Mouse (Mus musculus) forebrain, embryonic 10.5 days (tissue): Measurements from ENCODE around the gene 1600002K03Rik. TPM values are rescaled to one million over a fixed set of nuclear protein-coding genes. Genes with fewer than 3 reads are reported as not detected.
"Not testable (repeated sequence)": the region's sequence is repeated elsewhere in the genome, so short reads cannot be mapped to it uniquely, and the experiment has no call there.

ENCODE experiments used
- DNase-seq: peaks from one replicate; pipeline ENCODE4 v3.0.0-alpha.2; 2017; ENCODE audit warnings: low spot score; ENCODE audit errors: extremely low spot score
- H3K27ac ChIP-seq: fragments of 300-500 bp; sonication (generic); 2 replicates; pipeline ENCODE4 v1.5.1; 2016; ENCODE audit warnings: mild to moderate bottlenecking
- H3K27me3 ChIP-seq: fragments of 300-500 bp; sonication (generic); 2 replicates; pipeline ENCODE4 v1.6.1; 2016; ENCODE audit warnings: mild to moderate bottlenecking; ENCODE audit not compliant: poor library complexity, severe bottlenecking
- H3K36me3 ChIP-seq: fragments of 300-500 bp; sonication (generic); replicated peaks from 2 replicates; pipeline ENCODE4 v1.6.1; 2016; ENCODE audit warnings: mild to moderate bottlenecking, moderate library complexity
- H3K4me1 ChIP-seq: fragments of 300-500 bp; sonication (generic); 2 replicates; pipeline ENCODE4 v1.6.1; 2016
- H3K4me3 ChIP-seq: fragments of 300-500 bp; sonication (generic); 2 replicates; pipeline ENCODE4 v1.5.1; 2016; ENCODE audit warnings: mild to moderate bottlenecking, moderate library complexity
- H3K9me3 ChIP-seq: fragments of 300-500 bp; sonication (generic); 2 replicates; pipeline ENCODE4 v1.6.1; 2016; ENCODE audit warnings: mild to moderate bottlenecking, moderate library complexity
- WGBS: fragments of 180-500 bp; shearing (Covaris S2); methylation state at CpG from one replicate; pipeline ENCODE4 v1.1.7; 2016; 5-methylcytosine and 5-hydroxymethylcytosine counted together
- polyA plus RNA-seq: library from polyadenylated mRNA; unstranded; fragments of >200 nt; fragmentation: Nextera tagmentation; extraction: Ambion mirVana; gene quantifications from 2 replicates; pipeline ENCODE4 v1.2.1, GENCODE M21; 2016

1600002K03Rik gene
- polyA plus RNA-seq, 1 experiment from 2014 or later: 10.7 TPM

- WGBS: 67% methylated on average over 6 of the region's 6 CpGs
- H3K9me3 ChIP-seq: no peaks in the 10 kb centered on the region
- DNase-seq: no peak
- peak overlapping the region; percentile 86 for H3K27ac ChIP-seq
- H3K27me3 ChIP-seq: peaks cover 88% of the 10 kb centered on the region
- H3K4me1 ChIP-seq: peaks cover 78% of the 10 kb centered on the region
- H3K4me3 ChIP-seq: peak overlapping the region; percentile 24; the same call in 1 of the 2 replicates
- peaks cover 3% of the 10 kb centered on the region for H3K36me3 ChIP-seq
Measured at GRCm38 (mm10) chr10:80193976-80194375, 21.2 kb downstream of the 1600002K03Rik start.

DNA sequence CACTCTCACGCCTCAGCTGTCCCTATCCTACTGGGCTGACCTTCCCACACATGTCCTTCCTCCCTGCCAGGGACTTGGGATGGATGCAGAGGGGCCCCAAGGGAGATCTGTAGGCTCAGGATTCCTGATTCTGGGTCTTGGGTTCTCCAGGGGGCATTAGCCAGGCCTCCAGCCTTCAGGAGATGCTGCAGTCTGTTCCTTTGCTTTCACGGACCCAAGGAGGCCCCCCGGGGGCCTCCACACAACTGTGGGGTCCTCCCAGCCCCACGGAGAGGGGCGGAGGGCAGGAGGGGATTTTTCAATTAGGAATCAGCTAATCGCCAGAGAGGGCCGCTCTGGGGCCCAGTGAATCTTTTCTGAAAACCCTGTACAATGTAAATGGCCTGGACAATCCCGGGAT, 21.7 kb downstream of the 1600002K03Rik start:
- Histone ChIP-seq H3K4me1 (peaks cover 75% of the 10 kb centered on the region), H3K27ac (peak overlapping the region; percentile 86), H3K27me3 (peaks cover 83% of the 10 kb centered on the region), H3K4me3 (peak overlapping the region; percentile 24; the same call in 1 of the 2 replicates), H3K36me3 (no peaks in the 10 kb centered on the region), H3K9me3 (no peaks in the 10 kb centered on the region)
- WGBS: 22% methylated on average over 8 of the region's 8 CpGs
- DNase-seq: no peak

DNA sequence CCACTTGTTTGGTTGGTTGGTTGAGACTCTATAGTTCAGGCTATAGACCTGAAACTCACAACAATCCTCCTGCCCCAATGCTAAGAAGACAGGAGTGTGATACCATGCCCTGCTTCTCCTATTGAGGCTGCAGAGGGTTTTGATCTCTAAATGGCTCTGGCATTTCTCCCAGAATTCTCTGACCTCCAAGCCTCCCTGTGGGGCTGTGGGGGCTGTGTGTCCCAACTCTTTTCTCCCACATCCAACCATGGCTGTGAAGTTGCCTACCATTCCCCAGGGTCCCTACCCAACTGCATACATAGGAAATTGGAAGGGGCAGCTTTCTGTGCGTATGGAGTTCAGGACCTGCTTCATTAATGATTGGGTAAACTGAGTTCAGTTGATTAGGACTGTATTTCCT, 23.4 kb downstream of the 1600002K03Rik start:
- Histone ChIP-seq H3K4me1 (peaks cover 63% of the 10 kb centered on the region), H3K9me3 (no peaks in the 10 kb centered on the region), H3K27me3 (peaks cover 66% of the 10 kb centered on the region), H3K36me3 (no peaks in the 10 kb centered on the region), H3K4me3 (peak overlapping the region; percentile 19; the same call in 1 of the 2 replicates), H3K27ac (peak overlapping the region; percentile 69; the same call in 1 of the 2 replicates)
- WGBS: 95% methylated on average over 1 of the region's 1 CpGs
- no peak for DNase-seq

DNA sequence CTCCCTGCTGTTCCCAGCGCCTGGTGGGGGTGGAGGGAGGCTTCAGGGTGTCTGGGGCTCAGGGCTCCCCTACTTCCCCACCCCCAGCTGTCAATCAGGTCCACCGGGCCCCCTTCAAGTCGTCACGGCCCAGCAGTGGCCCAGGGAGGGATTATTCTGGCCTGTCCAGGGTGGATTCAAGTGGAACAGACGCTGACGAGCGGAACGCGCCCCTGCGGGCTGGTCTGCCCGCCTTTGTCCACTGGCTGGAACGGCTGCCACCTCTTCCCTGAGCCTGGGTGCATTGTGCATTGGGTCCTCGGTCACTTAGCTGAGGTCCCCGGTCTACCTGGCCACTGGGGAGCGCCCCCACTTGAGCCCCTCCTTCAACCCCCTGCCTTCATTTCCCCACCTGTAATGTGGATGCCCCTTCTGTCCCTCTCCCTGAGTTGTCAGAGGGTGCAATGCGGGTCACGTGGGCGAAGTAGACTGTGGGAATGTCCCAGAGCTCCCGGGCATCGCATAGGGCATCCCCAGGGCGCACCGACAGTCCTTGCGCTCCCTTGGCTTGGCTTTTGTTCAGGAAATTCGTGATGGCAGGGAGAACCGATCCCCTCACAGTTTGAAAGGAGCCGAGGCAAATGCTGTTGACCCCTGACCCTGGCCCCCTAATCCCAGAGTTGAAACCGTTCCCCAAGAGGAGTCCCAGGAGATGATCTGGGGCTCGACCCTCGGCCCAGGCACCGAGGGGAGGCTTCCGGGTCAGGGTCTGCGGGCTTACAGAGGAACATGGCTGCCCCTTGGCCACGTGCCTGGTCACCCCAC, 24.2 kb downstream of the 1600002K03Rik start:
- H3K36me3 ChIP-seq: no peaks in the 10 kb centered on the region
- no peak for DNase-seq
- H3K4me1 ChIP-seq: peaks cover 57% of the 10 kb centered on the region
- H3K9me3 ChIP-seq: no peaks in the 10 kb centered on the region
- WGBS: 43% methylated on average over 33 of the region's 33 CpGs
- peak overlapping the region; percentile 69 for H3K27ac ChIP-seq
- peak overlapping the region; percentile 19 for H3K4me3 ChIP-seq
- peaks cover 58% of the 10 kb centered on the region for H3K27me3 ChIP-seq

GRCm38 (mm10) chr10:80199440-80200008, 26.8 kb downstream of the 1600002K03Rik start:
- H3K27me3 ChIP-seq: peaks cover 34% of the 10 kb centered on the region
- peaks cover 41% of the 10 kb centered on the region for H3K4me1 ChIP-seq
- peak; percentile 81 for DNase-seq
- H3K4me3 ChIP-seq: peak overlapping the region; percentile 18
- WGBS: 49% methylated on average over 3 of the region's 3 CpGs
- no peaks in the 10 kb centered on the region for H3K36me3 ChIP-seq
- no peaks in the 10 kb centered on the region for H3K9me3 ChIP-seq
- peak overlapping the region; percentile 61 for H3K27ac ChIP-seq

DNA sequence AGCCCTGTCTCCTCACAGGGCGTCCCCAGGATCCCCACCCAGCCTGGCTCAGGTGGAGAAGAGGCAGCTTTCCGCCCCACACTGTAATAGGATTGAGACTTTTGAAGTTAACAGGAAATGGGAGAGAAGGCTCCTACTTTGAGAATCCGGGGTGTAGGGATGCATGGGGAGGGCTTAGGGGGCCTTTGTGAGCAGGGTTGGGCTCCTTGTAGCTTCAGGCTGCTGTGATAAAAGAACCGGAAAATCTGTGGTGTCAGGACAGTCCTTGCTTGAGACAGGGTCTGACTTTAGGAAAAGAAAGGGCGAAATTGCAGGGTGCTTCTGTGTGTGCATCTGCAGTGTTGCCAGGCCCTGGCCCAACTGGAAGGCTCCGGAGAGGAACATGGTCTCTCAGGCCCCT, 27.7 kb downstream of the 1600002K03Rik start:
- Histone ChIP-seq H3K9me3 (no peaks in the 10 kb centered on the region), H3K4me1 (peaks cover 43% of the 10 kb centered on the region), H3K27ac (no peak overlapping the region), H3K27me3 (peaks cover 38% of the 10 kb centered on the region), H3K4me3 (no peak overlapping the region), H3K36me3 (no peaks in the 10 kb centered on the region)
- 76% methylated on average over 6 of the region's 6 CpGs for WGBS
- no peak for DNase-seq

DNA sequence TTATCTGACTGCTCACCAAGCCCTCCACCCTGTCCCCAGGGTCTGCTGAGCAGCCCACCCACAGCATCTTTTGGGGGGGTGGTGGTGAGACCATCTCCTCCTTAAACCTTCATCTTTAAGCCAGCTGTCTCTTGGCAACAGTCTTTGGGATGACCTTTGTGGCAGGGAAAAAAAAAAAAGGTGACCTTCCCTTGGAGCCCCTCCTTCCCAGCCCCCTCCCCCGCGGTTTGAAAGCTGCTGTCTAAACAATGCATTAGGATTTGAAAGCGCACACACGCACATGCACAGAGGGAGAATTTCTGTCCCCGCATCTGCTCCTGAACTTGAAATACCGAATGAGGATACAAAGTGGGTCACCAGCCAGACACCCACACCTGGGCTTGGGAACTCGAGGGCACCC, 31.3 kb downstream of the 1600002K03Rik start:
- no peak for DNase-seq
- H3K9me3 ChIP-seq: no peaks in the 10 kb centered on the region
- no peaks in the 10 kb centered on the region for H3K36me3 ChIP-seq
- H3K4me1 ChIP-seq: peaks cover 43% of the 10 kb centered on the region
- WGBS: 27% methylated on average over 7 of the region's 7 CpGs
- H3K27ac ChIP-seq: peak overlapping the region; percentile 79
- peaks cover 28% of the 10 kb centered on the region for H3K27me3 ChIP-seq
- 0 out of 2 replicates have a peak overlapping the region, but pooled peaks have one; percentile 5 for H3K4me3 ChIP-seq

DNA sequence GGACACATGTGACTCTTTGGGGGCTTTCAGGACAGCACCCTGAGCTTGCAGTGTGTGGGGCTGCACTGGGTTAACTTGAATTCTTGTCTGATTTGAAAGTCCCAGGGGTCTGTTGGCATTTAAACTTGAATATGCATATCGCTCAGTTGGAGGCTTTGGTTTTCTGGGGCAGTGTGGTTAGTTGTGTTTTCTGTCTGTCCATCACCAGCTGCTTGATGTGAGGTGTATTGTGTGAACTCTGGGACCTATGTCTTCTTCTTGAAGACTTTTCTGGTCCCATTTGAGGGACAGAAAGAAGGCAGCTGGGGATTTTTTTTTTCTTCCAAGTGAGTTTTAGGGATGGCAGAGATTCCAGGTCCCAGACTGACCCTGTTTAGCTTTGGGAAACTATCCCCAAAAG, 34.5 kb downstream of the 1600002K03Rik start:
- no peak for DNase-seq
- 56% methylated on average over 1 of the region's 1 CpGs for WGBS
- Histone ChIP-seq H3K27ac (peak overlapping the region; percentile 66; the same call in 1 of the 2 replicates), H3K36me3 (no peaks in the 10 kb centered on the region), H3K4me3 (no peak overlapping the region), H3K27me3 (peaks cover 40% of the 10 kb centered on the region), H3K4me1 (peaks cover 41% of the 10 kb centered on the region), H3K9me3 (no peaks in the 10 kb centered on the region)

DNA sequence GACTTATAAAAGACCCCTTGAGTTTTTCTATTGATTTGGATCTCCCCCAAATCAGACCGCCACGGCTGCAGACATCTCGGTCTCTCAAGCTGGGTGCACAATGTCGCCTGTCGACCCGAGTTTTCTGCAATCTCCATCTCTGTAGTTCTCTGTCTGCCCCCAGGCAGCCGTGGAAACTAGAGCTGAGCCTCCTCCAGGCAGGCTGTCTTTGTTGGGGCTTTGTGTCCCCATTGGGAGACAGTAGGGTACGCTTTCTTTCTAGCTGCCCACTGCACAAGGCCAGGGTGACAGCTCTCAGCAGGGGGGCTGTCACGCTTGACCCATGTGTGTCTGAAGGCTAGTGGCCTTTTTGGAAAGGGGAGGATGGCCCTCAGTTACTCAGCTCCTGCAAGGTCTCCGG, 34.9 kb downstream of the 1600002K03Rik start:
- WGBS: 62% methylated on average over 10 of the region's 10 CpGs
- Histone ChIP-seq H3K27me3 (peaks cover 40% of the 10 kb centered on the region), H3K27ac (peak overlapping the region; percentile 66; the same call in 1 of the 2 replicates), H3K4me1 (peaks cover 41% of the 10 kb centered on the region), H3K9me3 (no peaks in the 10 kb centered on the region), H3K36me3 (no peaks in the 10 kb centered on the region), H3K4me3 (no peak overlapping the region)
- no peak for DNase-seq

- WGBS: 82% methylated on average over 4 of the region's 4 CpGs
- H3K4me1 ChIP-seq: peaks cover 41% of the 10 kb centered on the region
- H3K9me3 ChIP-seq: no peaks in the 10 kb centered on the region
- H3K36me3 ChIP-seq: no peaks in the 10 kb centered on the region
- peaks cover 40% of the 10 kb centered on the region for H3K27me3 ChIP-seq
- no peak for DNase-seq
- no peak overlapping the region for H3K4me3 ChIP-seq
- peak overlapping the region; percentile 66; the same call in 1 of the 2 replicates for H3K27ac ChIP-seq
Measured at GRCm38 (mm10) chr10:80208248-80208647, 35.5 kb downstream of the 1600002K03Rik start.

DNA sequence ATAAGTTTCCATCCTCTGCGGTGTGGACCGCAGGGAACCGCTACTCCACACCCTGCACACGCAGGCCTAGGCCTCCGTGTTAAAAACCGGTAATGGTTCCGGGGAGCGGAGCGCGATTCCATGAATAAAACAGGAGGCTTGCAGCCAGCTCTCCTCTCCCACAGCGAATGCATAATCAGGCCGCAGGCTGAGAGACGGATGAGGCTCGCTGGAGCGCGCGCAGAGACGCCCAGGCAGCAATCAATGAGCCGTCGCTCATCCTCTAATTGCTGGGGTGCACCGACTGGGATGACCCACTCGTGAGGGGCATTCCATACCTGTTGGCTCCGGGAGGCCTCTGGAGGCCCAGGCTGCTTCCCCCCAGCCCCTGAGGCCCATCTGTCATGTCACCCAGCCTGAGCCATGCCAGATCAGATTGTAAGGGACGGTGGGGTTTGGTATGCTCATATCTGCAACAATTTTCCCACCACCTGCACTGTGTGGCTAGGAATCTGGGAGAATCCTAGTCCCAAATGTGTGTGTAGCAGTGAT, 36.2 kb downstream of the 1600002K03Rik start:
- DNase-seq: no peak
- WGBS: 10% methylated on average over 24 of the region's 24 CpGs
- peaks cover 37% of the 10 kb centered on the region for H3K4me1 ChIP-seq
- H3K27me3 ChIP-seq: peaks cover 40% of the 10 kb centered on the region
- peak overlapping the region; percentile 29 for H3K4me3 ChIP-seq
- no peaks in the 10 kb centered on the region for H3K9me3 ChIP-seq
- no peaks in the 10 kb centered on the region for H3K36me3 ChIP-seq
- peak overlapping the region; percentile 66 for H3K27ac ChIP-seq

GRCm38 (mm10) chr10:80211547-80212103, 38.9 kb downstream of the 1600002K03Rik start:
- Histone ChIP-seq H3K4me1 (peaks cover 41% of the 10 kb centered on the region), H3K27me3 (peaks cover 42% of the 10 kb centered on the region)
- not testable (repeated sequence) for H3K9me3 ChIP-seq, H3K4me3 ChIP-seq, DNase-seq, H3K27ac ChIP-seq, H3K36me3 ChIP-seq
- 68% methylated on average over 7 of the region's 7 CpGs for WGBS
